ENCODE assay signal across 35 mouse cellular contexts in the genomic region with DNA sequence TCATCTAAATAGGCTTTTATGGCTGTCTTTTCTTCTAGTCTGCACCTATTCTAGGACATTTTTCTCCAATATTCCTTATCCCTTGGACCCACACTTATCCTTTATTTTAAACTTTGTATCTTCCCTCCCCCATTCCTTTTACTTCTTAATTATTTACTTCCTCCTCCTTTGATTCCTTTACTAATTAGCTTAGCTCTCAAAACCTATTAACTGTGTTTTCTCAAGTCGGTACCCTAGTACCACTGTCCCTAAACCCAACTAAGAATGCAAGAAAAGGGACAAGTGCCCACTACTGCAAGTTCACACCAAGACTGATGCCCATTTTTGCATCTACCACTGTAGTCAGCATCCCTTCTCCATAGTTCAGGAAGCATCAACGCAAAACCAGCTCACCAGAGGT. TPM values are rescaled to one million over a fixed set of nuclear protein-coding genes. Genes with fewer than 3 reads are reported as not detected.
"Had no signal": no experiment of that assay in that cellular context is flagged by ENCODE, and none has a peak within 500 bp of the region (broad histone marks: within the 10 kb centered on the region; RNA-seq: fewer than 3 reads in every experiment).

No protein-coding gene starts in this region.

- H3K27me3 ChIP-seq: embryonic facial prominence, embryonic 12.5 days; embryonic facial prominence, embryonic 13.5 days; embryonic facial prominence, embryonic 15.5 days; forebrain, embryonic 12.5 days; forebrain, embryonic 13.5 days; forebrain, embryonic 15.5 days had no signal

- H3K36me3 ChIP-seq: embryonic facial prominence, embryonic 10.5 days; embryonic facial prominence, embryonic 12.5 days; embryonic facial prominence, embryonic 13.5 days; embryonic facial prominence, embryonic 15.5 days; forebrain, embryonic 10.5 days; forebrain, embryonic 12.5 days; forebrain, embryonic 15.5 days had no signal

- H3K4me2 ChIP-seq: embryonic facial prominence, embryonic 12.5 days; embryonic facial prominence, embryonic 13.5 days; embryonic facial prominence, embryonic 15.5 days; forebrain, embryonic 12.5 days; forebrain, embryonic 13.5 days; forebrain, embryonic 15.5 days had no signal

- H3K4me1 ChIP-seq: embryonic facial prominence, embryonic 10.5 days; embryonic facial prominence, embryonic 12.5 days; embryonic facial prominence, embryonic 13.5 days; embryonic facial prominence, embryonic 15.5 days; forebrain, embryonic 12.5 days; forebrain, embryonic 15.5 days had no signal

- H3K9ac ChIP-seq: embryonic facial prominence, embryonic 12.5 days; embryonic facial prominence, embryonic 13.5 days; embryonic facial prominence, embryonic 15.5 days; forebrain, embryonic 12.5 days; forebrain, embryonic 13.5 days; forebrain, embryonic 15.5 days; forebrain, postnatal 0 days had no signal

- DNase-seq: cerebellum, adult 2 months; cerebellum, adult 8-10 months; cerebellum, adult 9-10 months; cerebellum, adult 9-11 months; cerebellum, postnatal 10 days; cerebellum, postnatal 14 days; cerebellum, postnatal 25 days; cerebellum, postnatal 36 days; embryo, embryonic 11 days; forebrain, postnatal 0 days; gastrocnemius, adult 2 months; gastrocnemius, postnatal 10 days; gastrocnemius, postnatal 14 days; gastrocnemius, postnatal 25 days; gastrocnemius, postnatal 36 days; heart, adult 11 months; heart, adult 18-20 months; heart, adult 2 months had no signal

- H3K4me3 ChIP-seq: embryonic facial prominence, embryonic 10.5 days; embryonic facial prominence, embryonic 12.5 days; embryonic facial prominence, embryonic 13.5 days; embryonic facial prominence, embryonic 15.5 days; erythroblast, embryonic 14.5 days; forebrain, embryonic 10.5 days; forebrain, embryonic 12.5 days; forebrain, embryonic 13.5 days; forebrain, embryonic 15.5 days; gastrocnemius, adult 2 months; heart, adult 2 months had no signal

- H3K27ac ChIP-seq: embryonic facial prominence, embryonic 10.5 days; embryonic facial prominence, embryonic 12.5 days; embryonic facial prominence, embryonic 13.5 days; embryonic facial prominence, embryonic 15.5 days; forebrain, embryonic 10.5 days; forebrain, embryonic 12.5 days; forebrain, embryonic 13.5 days; forebrain, embryonic 15.5 days; gastrocnemius, adult 2 months; heart, adult 2 months had no signal

- ATAC-seq: forebrain, embryonic 13.5 days; forebrain, embryonic 14.5 days; forebrain, embryonic 15.5 days; forebrain, embryonic 16.5 days; forebrain, postnatal 0 days had no signal

- H3K9me3 ChIP-seq: embryonic facial prominence, embryonic 10.5 days; embryonic facial prominence, embryonic 12.5 days; embryonic facial prominence, embryonic 13.5 days; embryonic facial prominence, embryonic 15.5 days; forebrain, embryonic 10.5 days; forebrain, embryonic 12.5 days; forebrain, embryonic 13.5 days; forebrain, embryonic 15.5 days had no signal

RNA-seq across cellular contexts. Expression of a gene that starts 9.7 kb away (rescaled TPM):
- polyA plus RNA-seq: embryonic facial prominence, embryonic 10.5 days; embryonic facial prominence, embryonic 11.5 days; embryonic facial prominence, embryonic 12.5 days; embryonic facial prominence, embryonic 13.5 days; embryonic facial prominence, embryonic 14.5 days; embryonic facial prominence, embryonic 15.5 days; erythroblast, embryonic 14.5 days; forebrain, embryonic 10.5 days; forebrain, embryonic 11.5 days; forebrain, embryonic 12.5 days; forebrain, embryonic 13.5 days; forebrain, embryonic 14.5 days; forebrain, embryonic 15.5 days; forebrain, embryonic 16.5 days had no signal

RNA-seq across cellular contexts. Expression of a gene that starts 29.2 kb away (rescaled TPM):
- polyA plus RNA-seq: cortical plate, adult 2 months; embryonic facial prominence, embryonic 10.5 days; embryonic facial prominence, embryonic 11.5 days; embryonic facial prominence, embryonic 12.5 days; embryonic facial prominence, embryonic 13.5 days; embryonic facial prominence, embryonic 14.5 days; forebrain, embryonic 10.5 days; forebrain, embryonic 11.5 days; forebrain, embryonic 12.5 days; forebrain, embryonic 13.5 days; forebrain, embryonic 14.5 days; forebrain, embryonic 15.5 days; forebrain, embryonic 16.5 days; forebrain, postnatal 0 days had no signal

RNA-seq across cellular contexts. Expression of a gene that starts 31.5 kb away (rescaled TPM):
- polyA plus RNA-seq: cerebellum, adult 2 months; cortical plate, adult 2 months; embryonic facial prominence, embryonic 10.5 days; embryonic facial prominence, embryonic 11.5 days; embryonic facial prominence, embryonic 12.5 days; embryonic facial prominence, embryonic 14.5 days; embryonic facial prominence, embryonic 15.5 days; erythroblast, embryonic 14.5 days; forebrain, embryonic 10.5 days; forebrain, embryonic 11.5 days; forebrain, embryonic 12.5 days; forebrain, embryonic 13.5 days; forebrain, embryonic 14.5 days; forebrain, embryonic 15.5 days; forebrain, embryonic 16.5 days; forebrain, postnatal 0 days; frontal cortex, adult 2 months; heart, adult 2 months had no signal

RNA-seq across cellular contexts. Expression of a gene that starts 55.0 kb away (rescaled TPM):
- polyA plus RNA-seq: cortical plate, adult 2 months; embryonic facial prominence, embryonic 10.5 days; embryonic facial prominence, embryonic 11.5 days; embryonic facial prominence, embryonic 12.5 days; embryonic facial prominence, embryonic 13.5 days; erythroblast, embryonic 14.5 days; forebrain, embryonic 10.5 days; forebrain, embryonic 11.5 days; forebrain, embryonic 12.5 days; forebrain, embryonic 13.5 days; forebrain, embryonic 14.5 days; forebrain, embryonic 15.5 days; forebrain, embryonic 16.5 days; forebrain, postnatal 0 days had no signal

RNA-seq across cellular contexts. Expression of a gene that starts 55.5 kb away (rescaled TPM):
- polyA plus RNA-seq: cerebellum, adult 2 months; cortical plate, adult 2 months; embryonic facial prominence, embryonic 10.5 days; embryonic facial prominence, embryonic 11.5 days; embryonic facial prominence, embryonic 12.5 days; embryonic facial prominence, embryonic 13.5 days; embryonic facial prominence, embryonic 14.5 days; embryonic facial prominence, embryonic 15.5 days; erythroblast, embryonic 14.5 days; forebrain, embryonic 10.5 days; forebrain, embryonic 11.5 days; forebrain, embryonic 12.5 days; forebrain, embryonic 13.5 days; forebrain, embryonic 14.5 days; forebrain, embryonic 15.5 days; forebrain, embryonic 16.5 days; forebrain, postnatal 0 days; frontal cortex, adult 2 months; gonadal fat pad, adult 2 months; heart, adult 2 months had no signal
